Mouse (Mus musculus) small intestine, adult 2 months (tissue): ENCODE results near the gene Ccdc121.

Source experiments
- CTCF ChIP-seq: fragments of 200-500 bp; IDR thresholded peaks from 2 replicates; pipeline ENCODE4 v1.5.1; 2012; ENCODE audit warnings: low read depth, mild to moderate bottlenecking, control low read depth, inconsistent platforms, low read length, moderate library complexity, mixed read lengths; ENCODE audit not compliant: insufficient replicate concordance, insufficient read length; ENCODE audit errors: extremely low read depth
- POLR2A ChIP-seq: fragments of 200-500 bp; IDR thresholded peaks from 2 replicates; pipeline ENCODE4 v1.6.1; 2012; ENCODE audit warnings: low read depth, mild to moderate bottlenecking, control low read depth, inconsistent platforms, low read length, moderate library complexity

- TF ChIP-seq CTCF = no peak
- TF ChIP-seq POLR2A = no peak
Observed at GRCm38 (mm10) chr1:181469415-181469814, 41.8 kb downstream of the Ccdc121 start.
